Mouse (Mus musculus): ENCODE measurements around the gene Plg.

Gene Plg

GRCm38 (mm10) chr17:12377981-12378705 is at the start of gene Plg:
Gene Plg (plus strand): TSS chr17:12378608.
- DNase-seq (ENCODE audit: low read depth, low spot score): no peak

DNA sequence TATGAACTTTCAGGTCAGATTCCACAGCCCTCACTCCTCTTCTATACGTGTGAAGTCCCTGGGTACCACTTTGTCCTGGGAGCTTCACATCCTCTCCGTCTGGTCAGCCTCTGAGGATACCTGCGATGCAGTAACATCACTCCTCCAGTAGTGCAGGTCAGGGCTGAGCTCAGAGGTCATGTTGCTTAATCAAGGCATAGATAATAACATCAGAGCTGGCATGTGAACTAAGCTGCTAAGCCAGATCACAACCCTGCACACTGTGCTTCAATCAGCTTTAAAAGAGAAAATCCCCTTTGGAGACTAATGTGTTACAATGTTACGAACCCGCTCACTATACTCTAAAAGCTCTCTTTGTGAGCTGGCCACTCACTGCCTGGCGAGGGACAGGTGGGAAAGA is 43.3 kb upstream of the Plg start:
- no peak for DNase-seq (ENCODE audit: low read depth, low spot score)

DNA sequence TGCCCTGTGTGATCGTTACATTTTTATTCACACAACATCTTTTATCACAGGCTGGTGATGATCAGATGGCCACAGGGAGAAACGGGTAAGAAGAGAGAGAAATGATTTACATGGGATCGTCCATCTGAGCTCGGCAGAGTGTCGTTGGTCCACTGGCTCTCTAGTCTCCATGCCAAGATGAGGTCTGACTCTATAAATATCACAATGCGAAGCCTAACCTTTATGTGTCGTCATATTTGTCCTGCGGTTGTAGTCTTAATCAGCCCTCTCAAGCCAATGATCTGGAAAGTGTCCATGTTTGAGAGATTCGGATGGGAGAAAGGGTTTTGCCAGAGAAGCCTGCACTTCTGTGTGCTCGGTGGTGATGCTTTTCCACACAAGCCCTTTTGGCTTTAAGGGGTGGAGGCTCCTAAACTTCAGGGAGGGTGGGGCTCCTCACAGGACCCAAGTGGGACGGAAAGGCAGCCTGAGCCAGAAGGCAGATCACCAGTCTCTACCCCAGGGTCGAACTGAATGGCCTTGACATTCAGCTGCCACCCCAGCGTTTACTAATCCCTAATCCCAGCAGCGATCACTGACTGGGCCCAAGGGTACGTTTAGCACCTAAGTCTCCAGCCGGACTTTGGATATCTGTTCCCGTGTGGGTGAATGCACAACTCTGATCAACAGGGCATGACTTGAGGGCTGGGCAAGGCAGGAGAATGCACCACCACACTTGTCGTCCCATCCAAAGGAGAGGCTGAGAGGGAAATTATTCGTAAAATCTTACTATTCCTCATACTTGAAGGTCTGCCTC is 42.1 kb upstream of the Plg start:
- no peak for DNase-seq (ENCODE audit: low read depth, low spot score)

DNA sequence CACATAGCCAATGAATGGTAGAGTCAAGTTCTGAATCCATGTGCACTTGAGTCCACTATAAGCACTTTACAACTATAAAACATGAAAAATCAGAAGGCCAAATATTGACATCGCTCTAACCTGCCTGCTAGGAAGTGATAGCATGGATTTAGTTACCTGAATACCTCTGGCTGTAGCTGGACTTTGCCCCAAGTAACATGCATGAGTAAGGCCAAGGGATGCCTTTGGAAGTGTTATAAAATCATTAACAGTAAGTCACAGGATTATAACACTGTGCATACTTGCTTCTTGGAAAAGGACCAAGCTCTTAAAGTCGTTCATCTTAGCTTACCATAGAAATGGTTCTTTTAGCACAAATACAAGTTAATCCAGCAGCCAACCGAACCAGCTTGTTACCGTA is 41.3 kb upstream of the Plg start:
- DNase-seq (ENCODE audit: low read depth, low spot score): no peak

DNA sequence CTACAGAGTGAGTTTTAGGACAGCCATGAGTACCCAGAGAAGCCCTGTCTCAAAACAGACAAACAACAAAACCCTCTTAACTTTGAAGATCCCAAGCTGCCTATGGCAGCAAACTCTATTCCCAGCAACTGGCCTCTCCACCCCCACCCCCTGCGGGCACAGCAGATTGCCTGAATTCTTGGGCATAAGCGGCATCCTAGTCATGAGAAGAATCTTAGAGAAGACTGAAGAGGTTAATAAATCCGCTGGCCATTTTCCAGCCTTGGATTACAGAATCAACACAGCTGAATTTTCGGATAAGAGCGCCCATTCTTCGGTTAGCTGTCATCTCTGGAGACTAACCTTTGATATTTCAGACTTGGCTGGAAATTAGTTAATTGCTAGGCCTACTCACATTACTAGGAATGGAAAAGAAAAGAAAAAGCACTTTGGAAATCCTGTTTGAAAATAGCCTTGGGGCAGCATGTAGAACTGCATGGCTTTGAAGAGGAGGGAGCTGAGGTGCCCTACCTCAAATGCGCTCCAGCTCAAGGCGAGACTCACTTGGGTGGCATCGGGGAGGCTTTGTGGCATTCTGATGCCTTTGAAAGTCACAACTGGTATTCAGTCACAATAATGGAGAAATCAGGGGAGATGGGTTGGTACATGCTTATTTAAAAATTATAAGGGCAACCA is 34.6 kb upstream of the Plg start:
- DNase-seq (ENCODE audit: low read depth, low spot score): no peak

DNA sequence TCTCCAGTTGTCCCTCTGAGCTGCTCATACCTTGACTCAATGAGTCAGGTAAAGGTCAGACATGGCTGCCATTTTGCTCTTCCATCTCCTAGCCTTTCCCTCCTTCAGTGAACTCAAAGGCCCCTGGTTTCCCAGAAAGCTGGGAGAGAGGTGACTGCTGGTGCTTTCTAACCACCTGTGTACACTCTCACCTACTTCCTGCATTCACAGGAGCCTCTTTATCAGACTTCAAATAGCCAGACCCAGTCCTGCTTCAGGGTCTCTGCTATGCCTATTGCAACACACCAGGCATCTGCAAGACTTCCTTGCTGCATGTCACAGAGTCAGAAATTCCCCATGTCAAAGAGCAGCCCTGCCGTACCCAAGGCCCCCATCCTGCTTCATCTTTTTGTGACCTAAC is 30.9 kb upstream of the Plg start:
- no peak for DNase-seq (ENCODE audit: low read depth, low spot score)

- no peak for DNase-seq (ENCODE audit: low read depth, low spot score)
Measured at GRCm38 (mm10) chr17:12351564-12351963, 26.8 kb upstream of the Plg start.

DNA sequence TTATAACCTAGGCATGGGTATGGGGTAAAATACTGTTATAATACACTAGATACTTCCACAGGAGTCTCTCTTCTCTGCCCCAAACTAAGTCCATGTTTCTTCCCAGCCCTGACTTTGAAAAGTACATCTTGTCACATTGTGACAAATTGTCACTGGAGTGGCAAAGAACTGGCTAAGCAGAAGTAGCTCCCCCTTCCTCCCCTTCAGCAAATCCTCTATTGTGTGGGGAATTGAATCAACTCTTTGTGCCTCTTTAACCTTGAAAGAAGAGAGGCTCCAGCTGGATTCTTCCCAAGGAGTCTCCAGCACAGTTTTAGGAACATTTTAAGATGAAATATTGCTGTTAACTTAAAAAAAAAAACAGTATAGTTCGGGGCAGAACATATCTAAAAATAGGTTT is 25.6 kb upstream of the Plg start:
- no peak for DNase-seq (ENCODE audit: low read depth, low spot score)

- DNase-seq (ENCODE audit: low read depth, low spot score): no peak
Measured at GRCm38 (mm10) chr17:12359876-12360275, 18.5 kb upstream of the Plg start.

GRCm38 (mm10) chr17:12363601-12364425 is 14.6 kb upstream of the Plg start:
- DNase-seq (ENCODE audit: low read depth, low spot score): no peak

DNA sequence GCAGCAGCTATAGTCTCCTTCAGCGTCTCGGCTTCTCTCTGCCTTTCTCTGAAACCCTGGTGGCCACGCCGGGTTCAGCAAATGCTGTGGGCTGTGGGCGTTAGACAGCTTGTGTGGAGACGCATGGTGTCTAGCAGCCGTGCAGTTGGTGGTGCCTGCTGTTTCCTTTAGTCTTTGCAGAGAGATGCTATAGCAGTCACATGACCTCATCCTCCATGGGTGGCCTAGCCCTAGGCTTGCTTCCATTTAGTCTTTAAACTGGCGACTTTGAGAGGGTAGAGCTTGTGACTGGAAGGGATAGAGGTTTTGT is 14.0 kb upstream of the Plg start:
- peak; percentile 11 for DNase-seq (ENCODE audit: low read depth, low spot score)

GRCm38 (mm10) chr17:12367373-12367930 is 11.0 kb upstream of the Plg start:
- peak; percentile 26 for DNase-seq (ENCODE audit: low read depth, low spot score)

DNA sequence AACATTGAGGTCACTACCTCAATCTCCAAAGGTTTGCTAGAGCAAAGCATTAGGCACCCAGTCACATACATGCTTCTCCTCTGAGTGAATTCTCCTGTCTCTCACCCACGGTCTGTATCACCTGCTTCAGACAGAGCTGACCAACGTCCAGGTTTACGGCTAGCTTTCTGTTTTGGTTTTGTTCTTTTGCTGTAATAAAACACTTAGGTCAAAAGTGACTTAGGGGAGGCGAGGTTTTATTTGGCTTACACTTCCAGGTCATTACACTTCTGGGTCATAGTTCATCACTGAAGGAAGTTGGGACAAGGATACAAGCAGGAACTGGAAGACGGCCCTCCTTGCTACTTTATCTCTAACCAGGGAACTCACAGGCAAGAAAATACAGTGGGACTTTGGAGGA is 9.0 kb upstream of the Plg start:
- no peak for DNase-seq (ENCODE audit: low read depth, low spot score)

DNA sequence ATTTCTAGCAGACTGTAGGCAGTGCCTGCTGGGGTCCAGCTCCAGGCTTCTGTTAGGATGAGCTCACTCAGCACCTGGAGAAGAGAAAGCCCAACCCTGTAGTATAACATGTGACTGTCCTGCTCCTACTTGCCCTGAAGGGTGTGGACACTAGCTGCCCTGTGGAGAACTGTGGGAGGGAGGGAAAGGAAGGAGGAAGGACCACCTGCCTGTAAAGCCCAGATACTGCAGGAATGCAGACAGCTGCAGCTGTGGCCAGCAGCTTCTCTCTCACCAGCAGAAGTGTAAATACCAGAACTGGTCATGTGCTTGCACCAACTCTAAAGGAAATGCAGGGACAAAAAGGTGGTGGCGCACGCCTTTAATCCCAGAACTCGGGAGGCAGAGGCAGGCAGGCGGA is 8.1 kb upstream of the Plg start:
- no peak for DNase-seq (ENCODE audit: low read depth, low spot score)

GRCm38 (mm10) chr17:12371310-12371925 is 7.0 kb upstream of the Plg start:
- no peak for DNase-seq (ENCODE audit: low read depth, low spot score)

- DNase-seq (ENCODE audit: low read depth, low spot score): peak; percentile 46
Measured at GRCm38 (mm10) chr17:12372021-12372420, 6.4 kb upstream of the Plg start.

GRCm38 (mm10) chr17:12373601-12374144 is 4.7 kb upstream of the Plg start:
- no peak for DNase-seq (ENCODE audit: low read depth, low spot score)

GRCm38 (mm10) chr17:12380287-12380686 is 1.9 kb downstream of the Plg start:
- no peak for DNase-seq (ENCODE audit: low read depth, low spot score)

- DNase-seq (ENCODE audit: low read depth, low spot score): no peak
Measured at GRCm38 (mm10) chr17:12381579-12381978, 3.2 kb downstream of the Plg start.

DNA sequence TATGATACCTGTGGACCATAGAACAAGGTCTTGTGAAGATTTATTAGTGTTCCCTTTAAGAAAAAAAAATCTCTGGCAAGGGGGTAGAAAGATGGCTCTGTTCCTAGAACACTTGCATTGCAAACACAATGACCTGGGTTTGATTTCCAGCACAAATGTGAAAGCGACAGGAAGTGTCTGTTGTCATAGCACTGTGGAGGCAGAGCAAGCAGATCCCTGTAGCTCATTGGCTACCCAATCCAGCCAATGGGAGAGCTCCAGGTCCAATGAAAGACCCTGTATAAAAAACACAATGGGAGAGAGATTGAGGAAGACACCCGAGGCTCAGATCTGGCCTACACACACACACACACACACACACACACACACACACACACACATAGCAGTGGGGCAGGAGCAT is 4.1 kb downstream of the Plg start:
- no peak for DNase-seq (ENCODE audit: low read depth, low spot score)

Data from WW6 (cell line).